Mouse (Mus musculus): ENCODE measurements around the gene Gm39653.
"Not testable (repeated sequence)": the region's sequence is repeated elsewhere in the genome, so short reads cannot be mapped to it uniquely, and the experiment has no call there.

The Gm39653 gene

DNA sequence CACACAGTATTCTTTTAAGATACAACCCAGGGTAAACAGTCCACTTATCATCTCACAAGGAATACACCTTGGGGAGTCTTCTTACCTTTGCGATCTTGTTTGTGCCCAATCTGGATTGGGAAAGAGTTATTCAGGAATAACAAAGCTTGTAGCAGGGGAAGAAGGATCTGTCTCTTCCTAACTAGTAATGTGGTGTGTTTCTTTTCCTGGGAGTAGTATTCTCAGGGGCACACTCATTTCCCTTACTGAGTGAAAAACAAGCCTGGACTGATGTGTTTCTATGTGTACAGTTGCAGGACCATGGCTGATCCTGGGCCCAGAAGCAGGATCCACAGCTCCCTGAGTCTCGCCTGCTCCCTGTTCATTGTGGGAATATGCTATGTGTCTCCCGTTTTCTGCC is at the start of gene Gm39653:
Gene Gm39653 (plus strand): TSS at position 301 of the 400 bp plus-strand sequence.
- DNase-seq = no peak

DNA sequence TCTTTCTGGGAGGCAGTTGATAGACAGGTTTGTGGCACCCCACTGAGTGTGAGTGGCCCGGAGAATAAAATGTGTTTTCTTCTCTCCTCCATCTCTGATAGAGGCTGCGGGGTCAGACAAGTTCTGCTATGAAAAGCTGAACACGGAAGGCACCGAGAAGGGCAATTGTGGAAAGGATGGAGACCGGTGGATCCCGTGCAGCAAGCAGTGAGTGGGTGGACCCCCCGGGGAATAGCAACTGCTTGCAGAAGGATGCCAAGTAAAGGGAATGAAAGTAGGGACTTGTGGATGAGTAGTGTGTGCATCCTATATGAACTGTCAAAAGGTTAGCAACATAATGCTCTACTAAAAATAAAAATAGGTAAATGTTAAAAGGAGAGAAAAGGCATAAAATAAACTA is 49.3 kb upstream of the Gm39653 start:
- no peak for DNase-seq

DNA sequence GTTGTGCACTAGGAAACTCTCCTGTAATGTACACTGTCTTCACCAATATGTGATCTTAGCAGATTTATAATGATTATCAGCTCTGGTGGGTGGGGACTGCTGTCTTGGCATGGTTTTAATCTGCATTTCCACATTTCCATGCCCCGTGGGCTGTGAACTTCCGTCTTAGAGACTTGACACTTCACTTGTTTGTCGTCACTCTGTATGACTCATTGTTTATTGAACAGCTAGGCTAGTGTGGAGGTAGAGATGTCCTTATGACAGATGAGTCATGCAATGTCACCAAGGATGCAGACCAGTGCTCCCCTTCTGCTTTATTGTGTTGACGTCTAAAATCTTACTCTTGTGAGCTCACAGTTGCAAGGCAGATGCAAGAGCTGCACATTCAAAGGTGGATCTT is 48.7 kb upstream of the Gm39653 start:
- no peak for DNase-seq

DNA sequence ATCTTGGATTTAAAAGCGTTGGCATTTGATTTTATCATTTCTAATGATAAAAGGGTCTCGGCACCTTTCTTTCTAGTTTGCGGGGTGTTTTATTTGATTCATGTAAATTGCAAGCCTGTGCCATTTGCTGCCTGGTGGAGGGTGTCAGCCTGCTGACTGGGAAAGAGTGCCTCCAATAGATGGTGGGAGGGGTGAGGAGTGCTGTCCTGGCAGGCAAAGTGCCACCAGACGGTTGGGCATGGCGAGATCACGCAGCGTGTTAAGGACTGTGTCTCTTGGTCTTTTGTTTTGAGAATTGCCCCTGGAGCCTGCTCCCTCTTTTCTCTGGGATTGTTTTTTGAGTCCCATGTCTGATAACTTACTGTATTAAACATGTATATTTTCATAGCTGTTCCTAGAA is 43.5 kb upstream of the Gm39653 start:
- DNase-seq = no peak

DNA sequence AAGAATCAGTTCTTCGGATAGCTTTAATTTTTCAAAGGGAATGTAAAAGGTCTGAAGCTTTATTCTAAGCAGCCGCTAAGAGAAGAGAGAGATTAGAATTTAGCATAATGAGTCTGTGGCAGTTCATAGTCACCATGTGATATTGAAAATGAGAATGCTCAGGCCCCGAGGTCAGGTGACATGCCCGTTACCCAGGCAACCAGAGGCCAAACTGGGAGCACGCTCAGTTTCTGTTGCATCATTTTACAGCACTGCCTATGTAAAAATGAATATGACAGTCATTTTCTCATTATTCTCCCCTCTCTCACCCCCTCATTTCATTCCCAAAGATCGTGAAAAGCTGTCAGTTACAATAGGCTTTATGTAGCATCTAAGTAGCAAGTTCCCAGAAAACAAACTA is 42.3 kb upstream of the Gm39653 start:
- DNase-seq = peak; percentile 1

DNA sequence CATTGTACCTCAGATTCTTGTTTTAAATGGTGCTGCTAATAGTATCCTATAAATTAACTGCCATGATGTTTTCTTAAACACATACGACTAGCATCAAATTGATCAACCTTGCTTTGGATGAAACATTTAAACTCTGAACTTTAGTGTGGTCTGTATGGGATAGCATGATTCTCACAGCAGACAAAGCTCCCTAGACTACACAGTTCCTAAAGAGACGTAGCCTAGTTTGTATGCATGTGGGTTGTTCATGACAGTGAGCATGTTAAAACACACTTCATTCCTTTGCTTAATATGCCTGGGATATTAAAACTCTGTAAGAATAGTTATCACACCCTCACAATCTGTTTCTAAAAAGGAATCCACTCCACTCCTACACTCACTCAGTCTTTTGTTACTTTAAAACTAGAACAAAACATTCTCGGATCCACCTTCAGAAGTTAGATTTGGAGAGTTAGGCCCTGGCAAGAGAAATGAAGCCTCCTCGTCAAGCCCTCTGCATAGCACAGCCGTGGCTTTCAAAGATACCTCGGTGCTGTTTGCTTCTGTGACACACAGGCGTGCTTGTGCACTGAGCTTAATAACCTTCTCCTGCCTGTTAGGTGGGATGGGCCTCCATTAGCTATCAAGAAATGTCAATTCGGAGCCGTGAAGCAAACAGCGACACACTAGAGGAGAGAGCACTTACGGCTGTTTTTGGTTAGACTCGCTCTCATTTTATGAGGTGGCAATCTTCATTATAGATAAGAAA is 41.7 kb upstream of the Gm39653 start:
- DNase-seq = no peak

DNA sequence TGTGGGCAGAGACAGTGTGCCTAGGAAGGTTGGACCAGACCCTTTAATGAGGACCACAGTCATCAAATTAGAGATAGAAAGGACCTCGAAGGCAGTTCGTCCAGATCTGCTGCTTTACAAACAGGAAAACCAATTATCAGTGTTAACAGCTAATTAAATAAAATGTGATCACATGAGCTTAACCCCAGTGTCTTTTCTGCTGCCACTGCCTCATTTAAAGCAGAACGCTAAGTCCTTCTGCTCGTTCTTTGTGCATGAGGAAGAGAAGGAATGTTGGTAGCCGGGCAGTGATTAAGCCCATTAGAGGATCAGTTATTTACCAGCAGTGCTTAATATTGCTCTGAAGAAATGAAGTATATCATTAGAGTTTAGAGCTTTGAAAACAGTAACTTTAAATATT is 39.0 kb upstream of the Gm39653 start:
- DNase-seq = no peak

DNA sequence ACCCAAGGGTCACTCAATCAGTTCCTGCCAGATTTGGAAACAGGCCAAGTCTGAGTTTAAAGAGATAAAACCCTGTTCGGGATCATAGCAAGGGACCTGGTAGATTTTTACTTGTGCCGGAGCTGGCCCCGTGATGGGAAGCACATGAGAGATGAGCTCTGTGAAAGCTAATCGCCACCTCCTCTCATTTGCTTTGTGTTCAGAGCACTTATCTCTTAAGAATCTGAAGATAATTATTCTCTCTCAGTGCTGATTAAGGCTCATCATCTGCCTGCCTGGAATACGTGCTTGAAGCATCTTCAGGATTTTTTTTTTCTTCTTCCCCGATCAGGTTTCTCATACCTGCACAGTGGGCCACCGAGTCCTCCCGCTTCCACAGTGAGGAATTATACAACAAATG is 36.6 kb upstream of the Gm39653 start:
- no peak for DNase-seq

DNA sequence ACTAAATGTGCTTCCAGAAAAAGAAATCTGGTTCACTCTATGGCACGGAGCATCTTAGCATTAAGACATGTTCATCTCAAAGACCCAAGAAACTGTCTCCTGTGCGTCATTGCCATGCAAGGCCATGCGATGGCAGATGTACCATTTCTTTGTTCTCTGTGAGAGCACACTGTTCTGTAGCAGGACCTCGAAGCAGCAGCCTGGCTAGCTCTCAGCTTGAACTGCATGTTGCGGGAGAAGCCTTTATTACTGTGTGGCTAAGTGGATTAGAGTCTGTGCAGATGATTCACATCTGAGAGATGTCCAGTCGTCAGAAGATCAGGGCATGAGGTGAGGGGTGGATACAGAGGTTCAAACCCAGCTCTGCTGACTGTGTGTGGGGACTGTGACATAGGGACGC is 28.9 kb upstream of the Gm39653 start:
- DNase-seq = no peak

DNA sequence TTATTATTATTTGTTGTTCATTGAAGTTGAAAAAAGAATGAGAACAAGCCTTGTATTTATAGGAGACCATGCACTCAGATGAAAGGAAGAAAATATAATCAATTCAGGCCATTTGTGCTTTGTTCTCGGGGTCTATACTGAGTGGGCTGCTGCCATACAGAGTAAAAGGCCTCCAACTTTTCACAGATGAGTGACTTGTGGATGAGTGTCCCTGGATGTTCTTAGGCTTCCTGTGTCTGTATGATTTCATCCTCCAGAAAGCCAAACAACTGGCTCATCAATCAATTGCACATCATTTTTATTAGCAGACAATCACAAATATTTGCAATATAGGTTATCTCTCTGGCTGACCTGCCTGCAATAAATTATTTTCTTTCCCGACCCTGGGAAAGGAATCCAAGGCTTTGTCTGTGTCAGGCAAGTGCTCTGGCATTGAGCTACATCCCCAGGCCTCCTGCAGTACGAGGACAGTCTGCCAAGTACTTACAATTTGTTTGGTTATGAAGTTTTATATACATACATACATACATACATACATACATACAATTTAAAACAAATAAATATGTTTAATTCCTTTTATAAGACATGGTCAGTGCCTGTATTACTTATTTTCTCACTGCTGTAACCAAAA is 11.8 kb upstream of the Gm39653 start:
- DNase-seq = no peak

DNA sequence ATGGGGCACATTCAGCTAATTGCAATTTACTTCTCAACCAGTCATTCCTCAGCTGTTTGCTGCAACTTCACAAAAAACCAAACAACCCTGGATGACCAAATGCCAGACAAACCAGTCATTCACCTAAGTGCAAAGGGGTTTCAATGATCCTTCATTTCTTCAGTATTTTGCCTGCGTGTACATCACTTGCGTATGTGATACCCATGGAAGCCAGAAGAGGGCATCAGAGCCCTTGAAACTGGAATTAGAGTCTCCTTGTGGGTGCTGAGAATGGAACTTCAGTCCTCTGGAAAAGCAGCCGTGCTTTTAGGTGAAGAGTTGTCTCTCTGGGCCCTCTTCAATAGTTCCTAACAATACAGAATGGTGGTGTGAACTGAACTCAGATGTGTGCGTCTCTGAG is 6.2 kb upstream of the Gm39653 start:
- DNase-seq = no peak

DNA sequence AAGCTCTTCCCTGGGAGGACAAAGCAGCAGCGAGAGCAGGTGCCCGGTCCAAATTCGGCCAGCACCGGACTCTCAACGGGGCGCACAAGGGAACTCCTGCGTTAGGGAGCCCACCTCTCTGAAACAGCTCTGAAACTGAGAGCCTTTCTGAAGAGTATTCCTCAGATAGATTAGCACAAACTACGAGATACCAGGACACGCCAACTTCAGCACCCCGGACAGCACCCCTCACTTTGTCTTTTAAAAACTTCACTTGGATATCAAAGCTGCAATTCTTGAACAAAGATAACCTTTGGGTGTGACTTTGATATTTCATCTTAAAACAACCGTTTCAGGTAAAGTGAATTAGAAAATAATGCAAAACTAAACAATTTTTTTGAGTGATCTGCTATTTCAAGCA is 1.2 kb upstream of the Gm39653 start:
- DNase-seq = peak; percentile 15

DNA sequence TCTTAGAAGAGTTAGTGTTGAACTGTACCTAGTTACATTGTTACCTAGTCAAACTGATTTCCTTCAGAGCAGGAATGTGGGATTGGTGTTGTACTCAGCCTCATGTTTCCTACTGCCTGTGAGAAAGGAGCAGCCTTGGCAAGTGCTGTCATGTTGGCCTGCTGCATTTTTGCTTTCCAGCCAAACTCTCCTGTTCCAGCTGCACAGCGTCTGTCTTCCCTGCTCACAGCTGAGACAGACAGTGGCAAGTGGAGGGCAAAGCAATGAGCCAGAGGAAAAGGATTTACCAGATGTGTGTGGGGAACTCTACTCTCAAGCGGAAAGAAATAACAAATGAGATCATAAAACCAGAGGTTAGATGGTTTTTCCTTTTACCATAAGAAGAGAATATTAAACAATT is 12.4 kb downstream of the Gm39653 start:
- DNase-seq = peak; percentile 4

DNA sequence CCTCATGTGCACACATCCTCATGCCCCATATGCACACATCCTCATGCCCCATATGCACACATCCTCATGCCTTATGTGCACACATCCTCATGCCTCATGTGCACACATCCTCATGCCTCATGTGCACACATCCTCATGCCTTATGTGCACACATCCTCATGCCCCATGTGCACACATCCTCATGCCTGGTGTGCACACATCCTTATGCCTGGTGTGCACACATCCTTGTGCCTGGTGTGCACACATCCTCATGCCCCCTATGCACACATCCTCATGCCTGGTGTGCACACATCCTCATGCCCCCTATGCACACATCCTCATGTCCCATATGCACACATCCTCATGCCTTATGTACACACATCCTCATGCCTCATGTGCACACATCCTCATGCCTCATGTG is 14.6 kb downstream of the Gm39653 start:
- DNase-seq = not testable (repeated sequence)

DNA sequence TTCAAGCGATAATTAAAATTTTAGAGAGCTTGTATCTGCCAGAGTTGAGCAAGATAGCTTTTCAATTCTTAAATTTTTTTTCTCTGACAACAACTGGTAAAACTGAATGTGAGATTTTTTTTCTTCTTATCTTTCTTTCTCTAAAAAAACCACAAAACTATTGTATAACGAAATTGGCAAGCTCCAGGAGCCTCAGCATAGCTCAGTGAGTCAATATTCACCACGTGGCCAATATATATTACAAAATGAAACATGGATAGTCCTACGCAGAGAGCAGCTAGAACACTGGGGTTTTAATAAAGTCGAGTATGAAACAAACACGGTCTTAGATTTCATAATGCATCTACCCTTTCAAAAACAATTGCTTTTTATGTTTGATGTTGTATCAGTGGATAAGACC is 24.2 kb downstream of the Gm39653 start:
- no peak for DNase-seq

DNA sequence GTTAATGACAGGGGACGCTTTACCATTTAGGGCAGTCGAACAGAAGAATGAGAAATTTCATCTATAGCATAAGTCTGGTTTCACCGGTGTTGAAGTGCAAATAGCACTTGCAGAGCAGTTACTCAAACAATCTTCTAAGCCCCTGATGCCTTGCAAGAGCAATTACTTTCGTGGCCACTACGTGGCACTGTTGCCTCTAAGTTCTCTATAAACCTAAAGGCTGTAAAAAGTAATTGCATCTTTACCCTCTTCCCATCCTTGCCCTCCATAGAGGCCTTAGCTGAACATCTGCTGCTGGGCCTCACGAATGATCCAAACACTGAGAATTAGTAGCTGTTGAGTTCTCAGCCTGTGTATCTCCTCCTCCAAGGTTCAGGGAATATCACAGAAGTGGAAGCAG is 42.2 kb downstream of the Gm39653 start:
- DNase-seq = peak; percentile 65

DNA sequence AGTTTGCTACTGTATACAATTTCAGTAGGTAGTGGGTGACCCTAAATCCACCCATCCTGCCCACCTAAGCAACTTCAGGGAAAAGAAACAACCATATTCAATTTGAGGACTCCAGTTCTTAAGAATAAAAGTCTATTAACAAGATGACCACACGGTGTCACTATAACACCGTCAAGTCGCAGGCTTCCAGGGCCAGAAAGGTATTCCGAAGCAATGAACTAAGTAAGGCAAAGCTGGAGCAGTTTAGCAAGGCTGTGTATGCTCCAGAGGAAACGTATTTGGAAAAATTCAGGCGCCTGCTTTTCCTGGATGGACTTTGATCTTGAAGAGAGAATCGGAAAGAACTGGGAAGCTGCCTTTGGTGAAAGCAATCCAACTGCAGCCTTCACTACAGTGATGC is 43.8 kb downstream of the Gm39653 start:
- DNase-seq = peak; percentile 60

DNA sequence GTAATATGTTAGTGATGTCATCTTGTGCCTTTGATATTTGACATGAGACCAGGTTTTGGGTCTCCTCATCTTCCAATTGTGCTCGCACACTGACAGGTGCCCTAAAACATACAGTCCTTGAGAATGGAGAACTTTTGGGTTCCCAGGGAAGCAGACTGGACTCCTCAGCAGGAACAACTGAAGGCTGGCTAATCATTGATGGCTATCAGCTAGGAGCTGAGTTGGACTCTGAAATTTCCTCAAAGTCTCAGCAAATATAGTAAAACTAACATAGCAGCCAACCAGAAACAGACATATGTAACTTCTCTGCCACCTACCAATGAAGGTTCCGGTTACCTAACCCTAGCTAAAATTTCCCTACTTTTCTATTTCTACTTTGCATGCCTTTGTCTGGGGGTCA is 50.3 kb downstream of the Gm39653 start:
- DNase-seq = no peak

DNA sequence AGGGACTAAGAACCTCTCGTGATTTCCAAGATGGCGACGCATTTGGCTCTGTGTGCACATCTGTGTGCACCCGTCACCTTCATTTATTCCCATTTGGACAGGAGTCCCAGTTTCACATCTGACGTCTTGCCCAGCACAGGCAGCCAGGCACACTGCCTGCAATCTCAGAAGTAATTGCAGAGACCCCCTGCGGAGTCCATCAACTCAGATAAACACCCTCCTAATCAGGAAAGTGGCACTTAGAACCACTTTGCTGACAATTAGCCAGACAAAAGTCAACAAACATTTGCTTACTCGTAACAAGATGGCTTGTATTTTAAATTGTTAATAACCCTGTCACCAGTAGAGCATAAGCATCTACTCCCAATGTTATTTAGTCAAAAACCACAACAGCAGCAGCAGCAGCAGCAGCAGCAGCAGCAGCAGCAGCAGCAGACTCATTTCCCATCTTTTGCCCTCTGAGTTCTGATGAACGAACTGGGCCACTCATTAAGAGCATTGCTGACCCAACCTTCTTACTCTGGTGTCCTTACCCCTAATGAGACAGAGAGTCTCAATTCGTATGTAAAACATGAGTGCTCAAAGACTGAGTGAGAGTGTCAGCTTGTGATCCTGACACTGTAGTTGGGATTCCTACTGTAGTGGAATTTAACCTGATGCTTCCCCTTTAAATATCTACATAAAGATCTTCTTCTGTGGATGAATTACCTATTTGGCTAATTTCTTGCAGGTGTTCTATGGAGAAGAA is 51.6 kb downstream of the Gm39653 start:
- no peak for DNase-seq

DNA sequence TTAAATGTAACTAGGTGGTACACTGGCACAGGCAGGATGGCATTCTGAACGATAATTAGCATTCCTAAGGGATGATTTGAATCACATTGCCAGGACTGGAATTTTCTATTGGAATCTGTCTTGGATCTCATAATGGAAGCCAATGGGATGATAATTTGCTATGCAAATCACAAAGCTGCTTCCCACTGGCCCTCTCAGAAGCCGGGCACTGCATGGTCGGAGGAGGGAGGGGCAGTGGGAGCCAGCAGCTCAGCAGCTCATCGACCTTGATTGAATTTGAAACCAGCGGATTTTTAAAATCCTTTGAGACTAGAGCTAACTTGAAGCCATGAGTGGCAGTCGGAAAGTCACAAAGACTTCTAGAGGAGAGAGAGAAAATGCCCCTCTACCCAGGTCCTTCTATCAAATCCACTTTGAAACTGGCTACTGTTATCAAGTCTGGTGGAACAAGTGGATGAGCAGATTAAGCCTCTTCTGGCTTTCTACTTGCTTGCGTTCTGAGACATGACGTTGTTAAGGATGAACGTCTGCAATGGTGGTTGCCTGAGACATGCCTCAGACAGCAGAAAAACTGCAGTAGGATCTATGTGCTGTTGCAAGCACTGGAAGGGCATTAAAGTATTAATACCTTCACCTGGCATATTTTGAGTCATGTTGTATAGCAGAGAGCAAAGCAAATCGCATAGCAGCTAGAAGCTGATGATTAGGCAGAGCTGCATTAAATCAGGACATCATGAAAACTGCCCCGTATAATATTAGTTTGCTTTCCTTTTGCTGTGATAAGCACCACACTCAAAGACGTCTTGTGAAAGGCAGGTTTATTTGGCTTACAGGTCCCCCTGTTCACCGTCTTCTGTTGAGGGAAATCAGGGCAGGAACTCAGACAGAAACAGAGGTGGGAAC is 52.4 kb downstream of the Gm39653 start:
- DNase-seq = no peak

DNA sequence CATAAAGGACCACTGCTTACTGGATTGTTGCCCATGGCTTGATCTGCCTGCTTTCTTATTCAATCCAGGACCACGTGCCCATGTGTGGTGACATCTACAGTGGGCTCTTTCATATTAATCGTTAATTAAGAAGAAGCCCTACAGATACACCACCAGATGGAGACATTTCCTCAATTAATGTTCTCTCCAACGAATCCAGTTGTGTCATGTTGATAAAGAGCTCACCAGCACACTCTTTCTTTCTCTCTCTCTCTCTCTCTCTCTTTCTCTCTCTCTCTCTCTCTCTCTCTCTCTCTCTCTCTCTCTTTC is 53.0 kb downstream of the Gm39653 start:
- peak; percentile 41 for DNase-seq

Measured in lung, postnatal 36 days (tissue).